Mouse (Mus musculus): ENCODE data around the gene Kcnj10.

DNA sequence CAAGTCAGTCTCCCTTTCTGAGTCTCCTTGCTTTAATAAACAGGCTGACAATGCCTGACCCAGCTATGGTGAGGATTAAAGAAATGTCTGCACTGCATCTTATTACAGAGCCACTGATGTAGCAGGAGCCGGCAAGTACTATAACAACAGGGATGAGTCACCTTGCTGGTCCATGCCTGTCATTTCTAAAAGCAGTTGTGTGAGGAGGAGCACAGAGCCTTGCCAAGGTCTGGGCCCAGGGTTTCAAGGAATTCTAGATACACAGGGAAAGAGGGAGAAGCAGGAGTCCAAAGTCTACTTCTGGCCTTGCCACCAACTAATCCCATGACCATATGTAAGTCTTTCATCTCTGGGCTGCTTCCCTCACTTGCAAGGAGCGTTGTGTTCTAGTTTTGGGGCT, 48.1 kb upstream of the Kcnj10 start:
- no peak for TF ChIP-seq CTCF (conservative IDR thresholded peaks at IDR 0.05; ENCODE audit: insufficient read depth, insufficient read length, low read depth, low read length)
- no peak for TF ChIP-seq POLR2A (IDR thresholded peaks at IDR 0.05; ENCODE audit: low read depth, low read length)
